Mouse (Mus musculus) ES-E14 (cell line): ENCODE data around the gene Fam47e.

Experiments
- CHD2 ChIP-seq: IDR thresholded peaks from 2 replicates; pipeline ENCODE4 v1.6.1; 2014; ENCODE audit warnings: mild to moderate bottlenecking, low read depth, low read length, inconsistent platforms
- HCFC1 ChIP-seq: IDR thresholded peaks from 2 replicates; pipeline ENCODE4 v1.6.1; 2012; ENCODE audit warnings: low read length, inconsistent platforms, borderline replicate concordance; ENCODE audit not compliant: insufficient read depth
- MAFK ChIP-seq: IDR thresholded peaks from 2 replicates; pipeline ENCODE4 v1.6.1; 2014; ENCODE audit warnings: mild to moderate bottlenecking, low read depth, low read length, inconsistent platforms; ENCODE audit not compliant: insufficient read depth
- ZC3H11A ChIP-seq: IDR thresholded peaks from 2 replicates; pipeline ENCODE4 v1.6.1; 2012; ENCODE audit warnings: low read depth, mild to moderate bottlenecking, inconsistent platforms, low read length, borderline replicate concordance
- ZNF384 ChIP-seq: IDR thresholded peaks from 2 replicates; pipeline ENCODE4 v1.6.1; 2012; ENCODE audit warnings: low read depth, low read length, inconsistent platforms

DNA sequence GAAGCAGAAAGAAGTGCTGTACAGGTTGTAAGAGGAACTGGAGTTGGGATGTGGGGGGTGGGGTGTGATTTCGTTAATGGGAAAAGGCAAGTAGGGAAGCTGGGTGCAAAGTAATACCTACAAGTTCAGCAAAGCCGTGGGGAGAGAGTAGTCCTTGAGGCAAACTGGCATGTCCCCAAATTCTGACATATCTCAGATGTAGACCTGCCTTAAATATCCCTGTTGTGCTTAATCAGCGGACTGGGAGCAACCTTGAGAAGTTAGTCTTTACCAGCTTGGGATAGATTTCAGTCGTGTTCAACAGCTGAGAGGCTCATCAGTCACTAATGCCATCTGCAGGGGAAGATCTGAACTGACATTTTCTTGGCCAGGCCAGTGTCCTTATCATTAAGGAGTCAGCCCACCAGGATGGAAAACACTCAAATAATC is 48.6 kb upstream of the Fam47e start:
- TF ChIP-seq ZC3H11A (no peak), MAFK (no peak), ZNF384 (no peak), CHD2 (no peak), HCFC1 (no peak)
